ENCODE assay signal across 9 mouse cellular contexts in genomic region chr2:174109991-174110782, GRCm38 (mm10). TPM values are rescaled to one million over a fixed set of nuclear protein-coding genes. Genes with fewer than 3 reads are reported as not detected.
DNase-seq lines count a peak whose midpoint lies in the region; ATAC-seq and TF ChIP-seq lines count a peak whose summit lies in the region.
"Had no signal": no experiment of that assay in that cellular context is flagged by ENCODE, and none has a peak within 500 bp of the region (broad histone marks: within the 10 kb centered on the region; RNA-seq: fewer than 3 reads in every experiment).

Npepl1 (plus strand) TSS chr2:174110349.

- no peaks in the 10 kb centered on the region for H3K27me3 ChIP-seq in erythroblast, embryonic 14.5 days (ENCODE audit: control insufficient read depth)
- H3K27me3 ChIP-seq in heart, embryonic 11.5 days (ENCODE audit: control insufficient read depth, insufficient read depth, low read length): no peaks in the 10 kb centered on the region
- peaks cover 4% of the 10 kb centered on the region; the same call in 1 of the 2 replicates for H3K27me3 ChIP-seq in kidney, embryonic 15.5 days
- H3K27me3 ChIP-seq in liver, adult 2 months (ENCODE audit: control insufficient read depth, insufficient read depth, low read length): no peaks in the 10 kb centered on the region
- no peaks in the 10 kb centered on the region for H3K27me3 ChIP-seq in stomach, embryonic 14.5 days (ENCODE audit: control insufficient read depth, insufficient read depth, low read length)
- H3K27me3 ChIP-seq: Patski had no signal

- TF ChIP-seq POLR2A in liver, adult 2 months (IDR thresholded peaks at IDR 0.05; ENCODE audit: extremely low read depth, insufficient read depth, low read length): 0 out of 2 replicates have a peak, but pooled peaks have one; percentile 13

- H3K79me2 ChIP-seq in liver, adult 2 months (ENCODE audit: control insufficient read depth, insufficient read depth, low read length): peaks cover 3% of the 10 kb centered on the region; the same call in 1 of the 2 replicates

- TF ChIP-seq CTCF in liver, adult 2 months (IDR thresholded peaks at IDR 0.05; ENCODE audit: low read depth, low read length): peak; percentile 39

- peak within 1 kb of the TSS; percentile 93 for H3K9ac ChIP-seq in heart, embryonic 11.5 days (ENCODE audit: low read depth, low read length)
- H3K9ac ChIP-seq in kidney, embryonic 15.5 days: peak within 1 kb of the TSS; percentile 75
- H3K9ac ChIP-seq in liver, adult 2 months (ENCODE audit: low read depth, low read length): peak within 1 kb of the TSS; percentile 85
- peak within 1 kb of the TSS; percentile 89 for H3K9ac ChIP-seq in stomach, embryonic 14.5 days (replicated peaks; ENCODE audit: low read depth, low read length)

- no peaks in the 10 kb centered on the region for H3K9me3 ChIP-seq in erythroblast, embryonic 14.5 days (ENCODE audit: control insufficient read depth, low read length)
- H3K9me3 ChIP-seq in heart, embryonic 11.5 days (replicated peaks; ENCODE audit: control insufficient read depth, low read length): no peaks in the 10 kb centered on the region
- no peaks in the 10 kb centered on the region for H3K9me3 ChIP-seq in kidney, embryonic 15.5 days (replicated peaks)
- no peaks in the 10 kb centered on the region for H3K9me3 ChIP-seq in stomach, embryonic 14.5 days (ENCODE audit: control insufficient read depth, low read depth, low read length)

- H3K4me1 ChIP-seq in erythroblast, embryonic 14.5 days (ENCODE audit: control insufficient read depth): peaks cover 21% of the 10 kb centered on the region
- H3K4me1 ChIP-seq in heart, embryonic 11.5 days (ENCODE audit: control insufficient read depth, insufficient read depth, low read length): peaks cover 14% of the 10 kb centered on the region
- H3K4me1 ChIP-seq in kidney, embryonic 15.5 days: peaks cover 37% of the 10 kb centered on the region
- peaks cover 2% of the 10 kb centered on the region; the same call in 1 of the 2 replicates for H3K4me1 ChIP-seq in liver, adult 2 months (ENCODE audit: control insufficient read depth, insufficient read depth, low read length)
- peaks cover 12% of the 10 kb centered on the region; the same call in 1 of the 2 replicates for H3K4me1 ChIP-seq in stomach, embryonic 14.5 days (ENCODE audit: control insufficient read depth, insufficient read depth, low read length)

- peak; percentile 68 for DNase-seq in A20 (ENCODE audit: low read depth, low spot score)
- DNase-seq in brain, adult 2 months (ENCODE audit: low read depth, low spot score): peak; percentile 68
- DNase-seq in liver, adult 2 months (ENCODE audit: extremely low read depth, low read depth, low spot score): peak; percentile 55

- ATAC-seq in heart, embryonic 11.5 days (replicated peaks; ENCODE audit: insufficient number of reproducible peaks, low FRiP score, low TSS enrichment): peak; percentile 90
- ATAC-seq in kidney, embryonic 15.5 days (replicated peaks; ENCODE audit: low FRiP score): peak; percentile 94
- peak; percentile 25; the same call in 1 of the 2 replicates for ATAC-seq in monocyte, adult 5-6 weeks (replicated peaks; ENCODE audit: insufficient number of reproducible peaks, low FRiP score, low TSS enrichment, poor library complexity, severe bottlenecking)
- ATAC-seq in stomach, embryonic 14.5 days (ENCODE audit: insufficient number of reproducible peaks, insufficient read depth, low FRiP score, low read depth): peak; percentile 90
- ATAC-seq: Patski had no signal

- 3% methylated on average over 87 of the region's 90 CpGs for WGBS in heart, embryonic 11.5 days (ENCODE audit: insufficient replicate concordance)
- WGBS in kidney, embryonic 15.5 days: 2% methylated on average over 87 of the region's 90 CpGs
- 1% methylated on average over 89 of the region's 90 CpGs for WGBS in liver, adult 2 months
- WGBS in stomach, embryonic 14.5 days: 3% methylated on average over 60 of the region's 90 CpGs

- H3K4me3 ChIP-seq in erythroblast, embryonic 14.5 days (replicated peaks): peak within 1 kb of the TSS; percentile 67
- H3K4me3 ChIP-seq in heart, embryonic 11.5 days (ENCODE audit: low read depth, low read length): peak within 1 kb of the TSS; percentile 65
- H3K4me3 ChIP-seq in kidney, embryonic 15.5 days (replicated peaks): peak within 1 kb of the TSS; percentile 61
- peak within 1 kb of the TSS; percentile 96 for H3K4me3 ChIP-seq in liver, adult 2 months (ENCODE audit: insufficient read depth, low read depth, low read length)
- H3K4me3 ChIP-seq in stomach, embryonic 14.5 days (ENCODE audit: low read depth, low read length): peak within 1 kb of the TSS; percentile 45

- peaks cover 16% of the 10 kb centered on the region for H3K36me3 ChIP-seq in erythroblast, embryonic 14.5 days (ENCODE audit: control insufficient read depth)
- no peaks in the 10 kb centered on the region; the same call in 1 of the 2 replicates for H3K36me3 ChIP-seq in heart, embryonic 11.5 days (ENCODE audit: control insufficient read depth, insufficient read depth, low read length)
- peaks cover 19% of the 10 kb centered on the region for H3K36me3 ChIP-seq in kidney, embryonic 15.5 days
- peaks cover 2% of the 10 kb centered on the region; the same call in 1 of the 2 replicates for H3K36me3 ChIP-seq in liver, adult 2 months (ENCODE audit: control insufficient read depth, insufficient read depth, low read length)
- no peaks in the 10 kb centered on the region; the same call in 1 of the 2 replicates for H3K36me3 ChIP-seq in stomach, embryonic 14.5 days (ENCODE audit: control insufficient read depth, insufficient read depth, low read length)

- H3K27ac ChIP-seq in heart, embryonic 11.5 days (ENCODE audit: low read depth, low read length): peak within 1 kb of the TSS; percentile 50
- peak within 1 kb of the TSS; percentile 58; the same call in 1 of the 2 replicates for H3K27ac ChIP-seq in kidney, embryonic 15.5 days
- H3K27ac ChIP-seq in liver, adult 2 months (replicated peaks; ENCODE audit: insufficient read depth, low read depth, low read length): peak within 1 kb of the TSS; percentile 78
- peak within 1 kb of the TSS; percentile 28; the same call in 1 of the 2 replicates for H3K27ac ChIP-seq in stomach, embryonic 14.5 days (ENCODE audit: low read length)

- H3K4me2 ChIP-seq in heart, embryonic 11.5 days: peak within 1 kb of the TSS; percentile 92
- peak within 1 kb of the TSS; percentile 89 for H3K4me2 ChIP-seq in kidney, embryonic 15.5 days
- H3K4me2 ChIP-seq in stomach, embryonic 14.5 days (replicated peaks; ENCODE audit: low read depth, low read length): peak within 1 kb of the TSS; percentile 94

RNA-seq across cellular contexts. Expression of gene Npepl1, which starts in this region (rescaled TPM):
- 2.3 and 2.5 TPM in 2 replicates for polyA plus RNA-seq in erythroblast, embryonic 14.5 days (2012)
- polyA plus RNA-seq in heart, embryonic 11.5 days (2014; fragmentation: Nextera tagmentation; extraction: Ambion mirVana): 38.2 and 38.7 TPM in 2 replicates
- 43.1 and 48.2 TPM in 2 replicates for polyA plus RNA-seq in kidney, embryonic 15.5 days (2015; fragmentation: Nextera tagmentation; extraction: Ambion mirVana)
- 39.7 and 43.4 TPM in 2 replicates for total RNA-seq in liver, adult 2 months (2014; rRNA removed)
- polyA plus RNA-seq in liver, adult 2 months (2012; rRNA removed): 70.6 and 81.0 TPM in 2 replicates
- total RNA-seq in monocyte, adult 5-6 weeks (2017): 12.7 to 23.3 TPM (median 20.4 TPM) in 3 replicates
- polyA plus RNA-seq in stomach, embryonic 14.5 days (2014; fragmentation: Nextera tagmentation; extraction: Ambion mirVana): 48.1 and 56.1 TPM in 2 replicates

Comparison
In these comparisons a context has a peak if more than half of its experiments do, and no peak if none do; other contexts are left out.
1. Peak in every context shown above with its lines: DNase-seq, ATAC-seq, H3K4me3 ChIP-seq and H3K27ac ChIP-seq.
2. RNA of gene Npepl1 (polyA plus RNA-seq): 70.6 to 81.0 TPM in liver, adult 2 months, 43.1 to 48.2 TPM in kidney, embryonic 15.5 days, 48.1 to 56.1 TPM in stomach, embryonic 14.5 days and 38.2 to 38.7 TPM in heart, embryonic 11.5 days; 2.3 to 2.5 TPM in erythroblast, embryonic 14.5 days; every median in the first group is over 10 times any median in the second.
3. H3K4me3 ChIP-seq: peak in every context shown above with its lines; median percentile 96 in liver, adult 2 months; 67 in erythroblast, embryonic 14.5 days; 65 in heart, embryonic 11.5 days; 61 in kidney, embryonic 15.5 days; 45 in stomach, embryonic 14.5 days.
4. ATAC-seq: peak in every context shown above with its lines; median percentile 94 in kidney, embryonic 15.5 days; 90 in heart, embryonic 11.5 days; 90 in stomach, embryonic 14.5 days; 25 in monocyte, adult 5-6 weeks.
5. H3K27ac ChIP-seq: peak in every context shown above with its lines; median percentile 78 in liver, adult 2 months; 58 in kidney, embryonic 15.5 days; 50 in heart, embryonic 11.5 days; 28 in stomach, embryonic 14.5 days.